In the genomic region with DNA sequence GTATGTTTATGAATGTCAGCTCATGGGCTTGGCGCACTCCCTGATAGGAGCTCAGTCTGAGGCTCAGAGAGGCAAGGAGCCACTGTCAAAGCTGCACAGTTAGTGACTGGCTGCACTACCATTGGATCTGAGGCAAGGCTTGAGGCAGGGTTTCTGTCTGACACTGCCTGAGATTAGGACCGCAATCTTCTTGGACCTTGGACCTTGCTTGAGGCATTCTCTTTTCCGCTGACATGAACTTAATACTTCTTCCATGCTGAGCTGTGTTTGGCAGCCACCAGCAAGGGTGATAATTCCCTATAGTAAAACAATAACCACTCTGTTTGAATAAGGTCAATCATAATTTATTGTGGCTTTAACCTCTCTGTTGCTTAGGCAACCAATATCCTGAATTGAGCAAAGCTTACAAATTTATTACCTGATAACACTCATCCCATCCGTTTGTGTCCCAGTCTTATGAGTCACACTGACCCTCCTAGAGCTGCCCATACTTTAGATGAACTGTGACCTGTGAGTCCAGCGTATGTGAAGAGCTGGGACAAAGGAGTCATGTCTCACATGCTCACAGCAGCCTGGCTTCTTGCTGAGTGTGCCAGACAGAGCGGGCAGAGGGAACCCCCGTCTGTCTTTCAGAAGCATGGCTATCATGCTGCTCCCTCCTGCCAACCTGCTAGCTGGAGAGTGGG, we compare ENCODE assay signal across 13 mouse cellular contexts.
A peak's percentile ranks its signal among the peaks of the same experiment; 100 is the strongest.
DNase-seq lines count a peak whose midpoint lies in the region; ATAC-seq and TF ChIP-seq lines count a peak whose summit lies in the region.
"Had no signal": no experiment of that assay in that cellular context is flagged by ENCODE, and none has a peak within 500 bp of the region (broad histone marks: within the 10 kb centered on the region; RNA-seq: fewer than 3 reads in every experiment).

No protein-coding gene starts in this region.

- TF ChIP-seq CTCF in intestine, postnatal 0 days (IDR thresholded peaks at IDR 0.05; ENCODE audit: low read depth): no peak
- no peak for TF ChIP-seq CTCF in midbrain, postnatal 0 days (IDR thresholded peaks at IDR 0.05)

- H3K9ac ChIP-seq in forebrain, embryonic 16.5 days (replicated peaks; ENCODE audit: low read depth, low read length): no peak overlapping the region
- H3K9ac ChIP-seq in forebrain, embryonic 11.5 days (ENCODE audit: low read length): no peak overlapping the region
- H3K9ac ChIP-seq in intestine, postnatal 0 days (ENCODE audit: low read depth, low read length): no peak overlapping the region
- no peak overlapping the region for H3K9ac ChIP-seq in midbrain, postnatal 0 days (replicated peaks; ENCODE audit: low read length, poor library complexity, severe bottlenecking)
- H3K9ac ChIP-seq: limb, embryonic 12.5 days had no signal

- H3K27ac ChIP-seq in forebrain, embryonic 16.5 days (ENCODE audit: low read length): no peak overlapping the region
- H3K27ac ChIP-seq in forebrain, embryonic 11.5 days (ENCODE audit: low read depth, low read length): no peak overlapping the region
- H3K27ac ChIP-seq in intestine, postnatal 0 days (ENCODE audit: low read depth, low read length): peak overlapping the region; percentile 52; the same call in 1 of the 2 replicates
- no peak overlapping the region for H3K27ac ChIP-seq in midbrain, postnatal 0 days (ENCODE audit: low read depth, low read length)
- H3K27ac ChIP-seq: limb, embryonic 12.5 days had no signal

- 67% methylated on average over 7 of the region's 7 CpGs for WGBS in forebrain, embryonic 16.5 days
- 76% methylated on average over 7 of the region's 7 CpGs for WGBS in forebrain, embryonic 11.5 days
- 31% methylated on average over 7 of the region's 7 CpGs for WGBS in intestine, postnatal 0 days
- 59% methylated on average over 7 of the region's 7 CpGs for WGBS in midbrain, postnatal 0 days

- no peaks in the 10 kb centered on the region for H3K9me3 ChIP-seq in forebrain, embryonic 16.5 days (ENCODE audit: control insufficient read depth, low read length)
- no peaks in the 10 kb centered on the region for H3K9me3 ChIP-seq in forebrain, embryonic 11.5 days (ENCODE audit: control insufficient read depth, low read length)
- H3K9me3 ChIP-seq in intestine, postnatal 0 days (ENCODE audit: control insufficient read depth): no peaks in the 10 kb centered on the region
- no peaks in the 10 kb centered on the region for H3K9me3 ChIP-seq in midbrain, postnatal 0 days (ENCODE audit: low read length)
- H3K9me3 ChIP-seq: limb, embryonic 12.5 days had no signal

- H3K4me3 ChIP-seq in forebrain, embryonic 16.5 days (replicated peaks; ENCODE audit: low read length): no peak overlapping the region
- H3K4me3 ChIP-seq in forebrain, embryonic 11.5 days (ENCODE audit: low read depth, low read length): no peak overlapping the region
- no peak overlapping the region for H3K4me3 ChIP-seq in intestine, postnatal 0 days (ENCODE audit: low read depth, low read length)
- no peak overlapping the region for H3K4me3 ChIP-seq in midbrain, postnatal 0 days (ENCODE audit: low read depth, low read length)
- H3K4me3 ChIP-seq: limb, embryonic 12.5 days had no signal

- no peak for DNase-seq in forebrain, embryonic 11.5 days (ENCODE audit: low spot score)
- DNase-seq in NIH3T3 (ENCODE audit: low read depth): peak; percentile 14
- peak; percentile 28 for DNase-seq in midbrain, postnatal 0 days (ENCODE audit: low spot score)
- no peak for DNase-seq in heart, adult 9 months (ENCODE audit: low spot score in 2 of 2)
- no peak for DNase-seq in gastrocnemius, postnatal 4 days (ENCODE audit: low spot score in 2 of 2)
- DNase-seq: cerebellum, postnatal 25 days; gastrocnemius, postnatal 25 days; heart, postnatal 4 days; thymus, postnatal 14 days had no signal

- ATAC-seq in forebrain, embryonic 16.5 days: peak; percentile 40; the same call in 1 of the 2 replicates
- no peak for ATAC-seq in forebrain, embryonic 11.5 days (replicated peaks; ENCODE audit: low FRiP score)
- peak; percentile 98 for ATAC-seq in intestine, postnatal 0 days
- peak; percentile 34; the same call in 1 of the 2 replicates for ATAC-seq in midbrain, postnatal 0 days (ENCODE audit: low FRiP score)
- no peak for ATAC-seq in inflammation-experienced regulatory T-cells, adult 6 months

- no peaks in the 10 kb centered on the region for H3K27me3 ChIP-seq in forebrain, embryonic 16.5 days (replicated peaks; ENCODE audit: control insufficient read depth, insufficient read depth, low read length)
- no peaks in the 10 kb centered on the region for H3K27me3 ChIP-seq in forebrain, embryonic 11.5 days (ENCODE audit: control insufficient read depth, insufficient read depth, low read length)
- no peaks in the 10 kb centered on the region for H3K27me3 ChIP-seq in intestine, postnatal 0 days (replicated peaks; ENCODE audit: control insufficient read depth, insufficient read depth, low read length)
- no peaks in the 10 kb centered on the region for H3K27me3 ChIP-seq in midbrain, postnatal 0 days (ENCODE audit: insufficient read depth, low read length)
- H3K27me3 ChIP-seq: limb, embryonic 12.5 days had no signal

- peaks cover 2% of the 10 kb centered on the region; the same call in 1 of the 2 replicates for H3K4me1 ChIP-seq in forebrain, embryonic 16.5 days (replicated peaks; ENCODE audit: control insufficient read depth, insufficient read depth, low read length)
- no peaks in the 10 kb centered on the region for H3K4me1 ChIP-seq in forebrain, embryonic 11.5 days (replicated peaks; ENCODE audit: control insufficient read depth, insufficient read depth, low read length)
- H3K4me1 ChIP-seq in intestine, postnatal 0 days (replicated peaks; ENCODE audit: control insufficient read depth, insufficient read depth, low read length): peaks cover 8% of the 10 kb centered on the region; the same call in 1 of the 2 replicates
- H3K4me1 ChIP-seq in midbrain, postnatal 0 days (ENCODE audit: insufficient read depth, low read length): no peaks in the 10 kb centered on the region
- H3K4me1 ChIP-seq: limb, embryonic 12.5 days had no signal

- no peaks in the 10 kb centered on the region for H3K36me3 ChIP-seq in forebrain, embryonic 16.5 days (ENCODE audit: control insufficient read depth, insufficient read depth)
- H3K36me3 ChIP-seq in forebrain, embryonic 11.5 days (ENCODE audit: control insufficient read depth, insufficient read depth, low read length): no peaks in the 10 kb centered on the region
- H3K36me3 ChIP-seq in intestine, postnatal 0 days (ENCODE audit: control insufficient read depth, insufficient read depth): no peaks in the 10 kb centered on the region
- no peaks in the 10 kb centered on the region for H3K36me3 ChIP-seq in midbrain, postnatal 0 days (ENCODE audit: insufficient read depth, low read length)
- H3K36me3 ChIP-seq: limb, embryonic 12.5 days had no signal

- no peak overlapping the region for H3K4me2 ChIP-seq in forebrain, embryonic 16.5 days (ENCODE audit: low read length)
- H3K4me2 ChIP-seq in forebrain, embryonic 11.5 days (ENCODE audit: low read depth, low read length, severe bottlenecking): no peak overlapping the region
- H3K4me2 ChIP-seq in intestine, postnatal 0 days (replicated peaks; ENCODE audit: low read depth): no peak overlapping the region
- no peak overlapping the region for H3K4me2 ChIP-seq in midbrain, postnatal 0 days (ENCODE audit: low read depth, low read length, poor library complexity, severe bottlenecking)
- H3K4me2 ChIP-seq: limb, embryonic 12.5 days had no signal

Comparison
In these comparisons a context has a peak if more than half of its experiments do, and no peak if none do; other contexts are left out.
1. ATAC-seq: peak in forebrain, embryonic 16.5 days (single experiment), intestine, postnatal 0 days (single experiment) and midbrain, postnatal 0 days (single experiment); none in forebrain, embryonic 11.5 days (single experiment) and inflammation-experienced regulatory T-cells, adult 6 months (single experiment).
2. DNase-seq: peak in NIH3T3 (single experiment) and midbrain, postnatal 0 days (single experiment); none in forebrain, embryonic 11.5 days (single experiment), heart, adult 9 months (0 of 2) and gastrocnemius, postnatal 4 days (0 of 2).